Mouse (Mus musculus) layer of hippocampus, postnatal 10 days (tissue): Measurements from ENCODE around the gene Cramp1l. TPM values are rescaled to one million over a fixed set of nuclear protein-coding genes. Genes with fewer than 3 reads are reported as not detected.
A peak's percentile ranks its signal among the peaks of the same experiment; 100 is the strongest.

Experiments
- DNase-seq, 2 experiments: peaks; one replicate each; pipeline ENCODE4 v3.0.0; 2021; ENCODE audit warnings: low spot score in 2 of 2
- long read RNA-seq: library from polyadenylated mRNA; stranded (forward); transcript quantifications from one replicate; pipeline ENCODE4 v2.0.0, GENCODE M21; 2023
- total RNA-seq, 2 experiments: library from RNA; stranded (reverse); gene quantifications; 2 replicates each; pipeline ENCODE4 v1.2.3; 2021

The Cramp1l gene
- 10 to 100 TPM; 27.2 to 28.9 TPM for total RNA-seq
- long read RNA-seq, full-length matches to known transcripts: 1 of 2 reads
- long read RNA-seq, partial matches to known transcripts: 1 of 2 reads
- long read RNA-seq, other reads (novel, unspliced or antisense): 0 of 2 reads

DNA sequence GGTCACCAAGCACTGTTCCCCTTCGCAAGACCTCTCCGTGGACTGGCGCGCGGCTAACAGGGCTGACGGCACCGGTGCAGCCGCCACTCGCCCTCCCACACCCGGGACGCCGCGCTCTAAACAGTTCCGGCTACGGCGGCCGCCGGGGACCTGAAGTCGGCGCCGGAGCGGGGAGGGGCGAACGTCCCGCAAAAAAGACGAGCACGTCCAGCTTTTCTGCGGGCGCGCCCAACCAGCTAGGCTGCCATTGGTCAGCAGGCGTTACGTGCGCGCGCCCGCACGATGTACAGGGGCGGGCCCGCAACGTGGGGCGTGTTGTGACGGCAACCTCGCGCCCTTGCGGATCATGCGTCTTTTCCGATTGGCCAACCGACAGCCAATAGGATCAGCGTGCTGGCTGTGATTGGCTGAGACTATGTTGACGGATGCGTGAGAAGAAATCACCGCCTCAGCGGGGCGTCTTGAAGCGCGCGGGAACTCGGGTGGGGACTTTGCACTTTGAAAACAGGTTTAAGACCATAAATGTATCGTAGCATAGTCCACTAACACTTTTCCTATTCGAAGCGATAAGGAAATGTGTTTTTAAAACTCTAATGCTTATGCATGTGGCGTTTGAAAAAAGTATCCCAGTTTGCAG lies at the start of gene Cramp1l, which contains the start of gene Ift140:
Gene Cramp1l, minus strand, starts transcription at position 134 of the 637 bp plus-strand sequence.
Gene Ift140, plus strand, starts transcription at position 431 of the 637 bp plus-strand sequence.
- DNase-seq: peak; percentile 96 to 98

DNA sequence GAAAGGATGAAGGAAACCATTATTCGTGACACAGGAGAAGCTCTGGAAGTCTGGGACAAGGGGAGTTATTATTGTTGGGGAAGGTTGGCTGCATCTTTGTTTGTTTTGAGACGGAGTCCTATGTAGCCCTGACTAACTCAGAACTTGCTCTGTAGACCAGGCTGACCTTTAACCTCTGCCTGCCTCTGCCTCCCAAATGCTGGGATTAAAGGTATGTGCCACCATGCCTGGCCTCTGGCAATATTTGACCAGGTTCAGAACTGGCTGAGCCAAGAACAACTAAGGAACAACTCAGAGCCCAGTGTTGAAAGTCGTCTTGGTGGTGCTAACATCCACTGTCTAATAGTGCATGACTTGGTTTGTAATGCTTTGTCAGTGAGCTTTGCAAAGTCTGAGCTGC lies 49.6 kb upstream of the Cramp1l start:
- DNase-seq: no peak

DNA sequence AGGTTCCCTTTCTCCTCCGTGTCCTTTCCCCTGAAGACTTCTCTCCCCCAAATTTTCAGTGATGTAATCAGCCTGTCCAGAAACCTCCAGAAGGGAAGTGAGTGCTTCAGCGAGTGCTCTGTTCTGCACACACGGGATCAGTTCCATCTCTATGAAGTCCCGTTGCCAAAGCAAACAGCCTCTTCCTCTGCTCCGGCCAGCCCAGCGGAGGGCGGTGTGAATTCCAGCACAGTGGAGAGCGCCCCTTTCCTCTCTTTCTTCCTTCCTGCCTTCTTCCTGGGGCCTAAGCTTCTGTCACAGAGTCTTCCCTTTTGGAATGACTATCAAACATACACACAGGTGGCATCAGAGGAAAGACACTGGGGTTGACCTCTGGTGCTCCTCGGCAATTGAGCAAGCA lies 48.8 kb upstream of the Cramp1l start:
- no peak for DNase-seq

DNA sequence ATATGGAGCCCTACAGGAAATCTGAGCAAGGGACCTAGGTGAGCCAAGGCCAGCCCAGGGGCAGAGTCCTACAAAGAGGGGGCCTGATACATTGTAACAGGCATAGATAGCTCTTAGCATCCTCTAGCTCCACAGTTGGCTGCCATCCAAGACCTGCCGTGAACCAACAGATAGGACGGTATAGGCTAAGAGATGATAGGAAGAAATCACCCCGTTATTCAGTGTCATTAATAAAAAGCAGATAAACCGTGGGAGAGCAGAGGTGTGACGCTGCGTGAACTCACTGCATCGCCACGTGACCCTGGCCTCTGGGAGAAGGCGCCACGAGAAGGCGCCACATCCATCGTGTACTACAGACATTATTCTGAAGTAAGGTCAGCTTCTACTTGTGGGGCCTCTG lies 48.3 kb upstream of the Cramp1l start:
- DNase-seq: no peak

DNA sequence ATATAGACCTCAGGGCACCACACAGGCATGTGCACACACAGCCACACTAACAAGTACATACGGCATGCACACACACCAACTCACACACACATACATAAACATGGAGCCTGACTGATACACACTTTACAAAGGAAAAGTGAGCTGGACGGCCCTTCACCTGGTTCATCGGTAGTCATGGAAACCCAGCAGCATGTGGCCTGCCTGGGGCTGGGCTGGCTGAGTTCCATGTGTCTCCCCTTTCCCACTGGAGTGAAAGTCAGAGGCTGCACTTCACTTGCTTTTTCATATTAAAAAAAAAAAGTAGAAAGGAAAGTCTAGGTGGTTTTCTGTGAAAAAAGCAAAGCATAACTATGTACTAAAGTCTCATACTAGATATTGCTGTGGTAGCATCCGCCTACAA lies 47.7 kb upstream of the Cramp1l start:
- DNase-seq: no peak

DNA sequence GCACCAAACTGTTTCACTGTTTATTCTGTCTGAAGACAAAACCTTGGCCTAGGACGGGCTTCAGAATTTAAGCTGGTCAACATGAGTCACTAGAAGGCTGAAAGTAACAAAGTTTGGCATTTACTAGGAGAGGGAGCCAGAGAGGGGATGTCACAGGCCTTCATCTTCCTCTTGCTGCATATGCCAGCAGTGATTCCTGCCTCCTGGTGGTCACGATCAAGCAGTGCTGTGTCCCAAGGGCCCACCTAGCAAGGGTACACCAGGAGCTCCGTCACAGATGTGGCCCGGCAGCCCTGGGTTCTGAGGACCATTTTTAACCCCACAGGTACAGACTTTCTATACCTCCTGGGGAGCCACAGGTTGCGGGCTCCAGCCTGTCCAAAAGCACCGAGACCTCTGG lies 41.5 kb upstream of the Cramp1l start:
- DNase-seq: no peak

DNA sequence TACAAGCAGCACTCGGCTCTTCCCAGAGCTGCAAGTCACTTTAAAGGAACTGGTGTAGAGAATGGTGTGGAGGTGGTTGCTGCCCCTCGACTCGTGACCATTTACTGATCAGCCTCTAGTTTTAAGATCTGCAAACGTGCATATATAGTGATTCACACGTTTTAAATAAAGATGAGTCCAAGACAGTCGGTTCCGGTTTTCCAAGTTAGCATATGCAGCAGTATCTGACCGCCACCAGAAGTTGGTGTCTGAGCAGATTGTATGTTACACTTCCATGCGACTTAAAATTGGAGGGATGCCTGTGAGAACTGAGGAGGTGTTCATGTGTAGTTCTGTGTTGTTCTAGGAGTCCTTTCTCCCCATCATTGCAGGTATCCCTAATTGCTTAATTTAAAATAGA lies 37.7 kb upstream of the Cramp1l start:
- no peak for DNase-seq

DNA sequence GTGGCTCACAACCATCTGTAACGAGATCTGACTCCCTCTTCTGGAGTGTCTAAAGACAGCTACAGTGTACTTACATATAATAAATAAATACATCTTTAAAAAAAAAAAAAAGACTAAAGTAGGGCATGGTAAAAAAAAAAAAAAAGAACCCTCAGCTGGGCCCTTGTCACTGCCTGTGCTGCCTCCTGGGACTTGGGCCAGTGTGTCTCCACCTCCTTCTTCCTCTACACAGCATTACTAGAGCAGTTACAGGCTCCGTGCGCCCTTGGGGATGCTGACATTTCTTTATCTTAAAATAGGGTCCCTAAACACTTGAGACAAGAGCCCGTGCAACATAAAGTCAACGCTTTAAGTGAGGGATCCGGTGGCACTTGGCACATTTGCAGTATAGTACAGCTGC lies 31.6 kb upstream of the Cramp1l start:
- DNase-seq: no peak

DNA sequence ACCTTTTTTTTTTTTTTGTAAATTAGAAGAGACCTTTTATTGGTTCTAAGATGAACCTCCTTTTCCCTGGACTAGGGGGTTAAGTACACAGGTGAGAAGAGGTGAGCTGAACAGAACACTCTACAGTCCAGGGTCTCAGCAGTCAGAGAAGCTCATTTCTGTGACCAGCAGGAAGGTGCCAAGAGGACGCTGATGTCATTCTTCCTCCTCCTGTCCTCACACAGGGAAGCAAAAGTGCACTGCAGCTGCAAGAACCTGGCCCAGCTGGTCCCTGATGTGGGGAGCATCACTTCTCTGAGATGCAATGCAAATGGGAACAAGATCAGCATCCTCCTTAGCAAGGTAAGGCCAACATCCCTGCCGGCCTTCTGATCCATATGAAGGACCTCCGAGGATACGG lies 29.7 kb upstream of the Cramp1l start:
- DNase-seq: no peak

DNA sequence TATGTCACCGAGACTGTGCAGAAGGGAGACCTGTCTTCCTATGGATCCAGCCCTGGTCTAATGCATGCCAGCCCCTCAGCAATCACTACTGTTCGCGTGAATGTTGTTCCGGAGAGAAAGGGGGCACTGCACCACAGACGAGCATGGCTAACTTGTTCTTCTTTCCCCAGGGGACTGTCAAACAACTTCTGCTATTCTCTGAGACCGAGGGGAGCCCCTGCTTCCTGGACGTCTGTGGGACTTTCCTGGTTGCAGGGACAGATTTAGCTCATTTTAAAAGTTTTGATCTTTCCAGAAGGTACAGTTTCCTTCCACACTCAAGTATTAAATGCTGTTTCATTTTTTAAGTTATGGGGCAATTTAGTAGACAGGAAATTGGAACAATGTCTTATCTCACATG lies 29.3 kb upstream of the Cramp1l start:
- DNase-seq: no peak

DNA sequence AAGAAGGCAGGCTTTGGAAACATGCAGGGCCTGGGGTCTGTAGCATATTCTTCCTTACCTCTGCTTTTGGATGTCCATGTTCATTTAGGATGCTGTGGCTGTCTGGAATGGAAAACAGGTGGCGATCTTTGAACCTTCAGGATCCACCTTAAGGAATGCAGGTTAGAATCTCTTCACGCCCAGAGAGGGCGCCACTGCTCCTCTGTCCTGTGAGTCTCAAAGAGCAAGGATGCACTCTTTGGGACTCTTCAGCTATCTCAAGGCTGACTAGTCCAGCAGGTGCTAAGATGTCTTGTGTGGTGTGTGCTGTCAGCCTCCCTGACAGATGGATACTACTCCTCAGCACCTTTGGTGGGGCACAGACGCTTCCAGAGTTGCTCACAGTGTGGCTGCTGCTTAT lies 20.6 kb upstream of the Cramp1l start:
- DNase-seq: no peak

DNA sequence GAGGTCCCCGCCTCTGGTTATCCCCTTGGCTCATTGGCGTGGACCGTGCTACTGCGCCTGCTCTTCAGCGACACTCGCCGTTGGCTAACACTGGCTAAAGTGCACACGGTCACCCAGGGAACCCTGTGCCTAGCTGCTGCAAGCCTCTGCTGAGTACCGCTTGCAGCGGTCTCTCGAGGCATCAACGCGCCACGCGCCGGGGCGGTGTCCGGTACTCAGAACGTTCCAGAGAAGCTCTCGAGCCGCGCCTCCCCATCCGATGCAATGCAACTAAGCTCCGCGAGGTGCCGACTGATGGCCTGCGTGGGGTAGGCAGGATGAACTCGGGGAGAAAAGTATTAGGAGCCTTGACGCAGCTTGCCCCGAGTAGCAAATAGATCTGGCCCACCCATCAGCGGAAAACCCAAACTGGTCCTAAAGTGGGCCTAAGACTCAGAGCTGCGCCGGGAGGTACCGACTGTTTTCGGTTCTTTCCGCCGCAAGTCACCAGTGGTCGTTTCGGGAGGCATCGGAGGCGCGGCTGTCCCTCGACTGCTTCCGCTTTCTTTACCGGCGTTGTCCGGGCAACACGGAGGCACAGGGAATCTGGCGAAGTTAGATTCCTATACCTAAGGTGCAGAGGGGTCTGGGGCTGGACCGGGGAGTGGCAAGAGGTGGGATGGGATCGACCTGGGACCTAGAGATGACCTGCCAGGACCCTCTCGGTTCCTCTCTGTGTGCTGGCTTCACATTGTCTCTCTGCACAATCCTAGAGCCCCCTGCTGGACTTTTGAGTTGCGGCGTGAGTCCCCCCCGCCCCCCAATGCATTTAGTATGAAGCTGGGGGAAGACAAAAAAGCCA lies 924 bp upstream of the Cramp1l start:
- peak; percentile 75 to 78 for DNase-seq

DNA sequence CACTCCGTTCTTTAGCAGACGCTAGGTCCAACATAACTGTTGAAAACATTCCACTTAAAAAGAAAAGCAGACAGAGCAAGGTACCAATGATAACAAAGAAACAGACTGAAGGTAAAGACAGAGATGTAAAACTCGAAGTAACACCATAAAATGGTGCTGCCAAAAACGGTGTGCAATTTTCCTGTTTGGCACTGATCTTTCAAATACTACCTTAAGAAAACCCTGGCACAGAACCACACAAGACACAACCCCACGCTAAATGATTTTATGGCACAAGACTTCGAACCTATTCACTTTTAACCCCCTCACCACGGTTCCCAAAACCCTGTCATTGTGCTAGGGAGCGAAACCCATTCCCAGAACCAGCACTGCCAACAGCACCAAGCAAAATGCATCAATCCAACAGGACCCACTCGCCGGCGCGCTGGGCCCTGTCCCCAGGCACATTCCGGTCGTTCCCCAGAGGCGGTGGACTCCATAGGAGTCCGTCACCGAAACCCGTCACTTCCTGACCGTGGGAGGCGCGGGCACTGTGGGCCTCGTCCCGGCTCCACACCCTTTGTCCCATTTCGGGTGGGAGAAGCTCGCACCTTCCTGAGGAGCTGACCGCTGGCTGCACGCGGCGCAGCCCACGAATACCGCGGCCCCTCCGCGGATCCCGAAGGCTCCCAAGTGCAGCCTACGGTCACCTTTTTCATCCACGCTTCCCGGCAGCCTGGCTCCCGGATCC lies 582 bp downstream of the Cramp1l start:
- DNase-seq: peak; percentile 43 to 56

DNA sequence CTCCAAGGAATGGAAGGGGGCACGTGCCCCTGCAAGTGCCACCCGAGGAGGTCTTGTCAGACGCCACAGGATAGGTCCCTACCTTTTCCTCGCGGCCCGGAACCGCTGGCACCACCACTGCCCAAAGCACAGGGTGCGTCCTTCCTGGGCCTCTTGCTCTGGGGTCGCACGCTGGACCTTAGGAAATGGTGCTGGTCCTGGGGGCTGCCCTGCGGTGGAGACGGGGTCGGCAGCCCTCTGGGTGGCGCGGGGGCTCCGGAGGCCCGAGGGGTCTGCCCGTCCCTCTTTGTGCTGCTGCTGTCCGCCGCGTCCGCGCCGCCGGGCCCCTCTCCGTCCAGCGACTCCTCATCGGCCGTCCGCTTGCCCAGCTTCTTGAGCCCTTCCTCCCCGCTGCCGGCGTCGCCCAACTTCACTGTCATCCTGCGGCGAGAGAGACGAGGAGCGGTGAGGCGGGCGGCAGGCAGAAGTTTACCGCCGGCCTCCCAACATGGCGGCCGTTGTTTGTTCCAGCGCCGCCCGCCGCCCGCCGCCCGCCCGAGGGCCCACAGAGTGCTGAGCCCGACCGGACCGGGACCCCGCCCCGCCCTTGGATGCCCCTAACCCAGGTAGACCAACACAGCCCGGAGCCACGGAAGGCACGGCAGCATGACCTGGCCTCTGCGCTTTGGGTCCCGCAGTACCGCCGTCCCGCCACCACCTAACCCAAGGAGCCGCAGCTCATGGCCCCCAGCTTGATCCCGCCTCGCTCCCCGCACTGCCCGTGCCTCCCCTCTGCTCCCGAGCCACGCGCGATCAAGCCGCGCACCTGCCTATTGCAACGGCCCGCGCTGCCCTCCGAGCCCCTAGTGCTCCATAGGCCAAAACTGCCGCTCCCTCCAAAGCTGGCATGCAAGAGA lies 1.7 kb downstream of the Cramp1l start:
- DNase-seq: peak; percentile 19 to 27

DNA sequence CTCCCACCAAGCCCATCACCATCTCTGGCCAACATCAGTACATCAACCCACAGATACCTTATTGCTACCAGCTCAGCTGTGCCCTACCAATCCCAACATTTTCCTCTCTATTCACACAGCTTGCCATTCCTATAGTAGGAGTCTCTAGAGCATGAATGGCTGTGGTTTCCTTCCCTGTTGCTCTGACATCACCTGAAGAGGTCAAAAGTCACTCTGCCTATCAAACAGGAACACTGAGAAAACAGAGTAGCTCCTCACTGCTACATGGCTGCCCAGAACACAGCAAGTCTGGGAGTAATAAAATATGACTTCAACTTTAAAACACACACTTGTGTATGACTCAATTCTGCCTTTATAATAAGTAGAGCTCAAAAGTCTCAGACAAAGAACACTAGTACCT lies 8.1 kb downstream of the Cramp1l start:
- no peak for DNase-seq

DNA sequence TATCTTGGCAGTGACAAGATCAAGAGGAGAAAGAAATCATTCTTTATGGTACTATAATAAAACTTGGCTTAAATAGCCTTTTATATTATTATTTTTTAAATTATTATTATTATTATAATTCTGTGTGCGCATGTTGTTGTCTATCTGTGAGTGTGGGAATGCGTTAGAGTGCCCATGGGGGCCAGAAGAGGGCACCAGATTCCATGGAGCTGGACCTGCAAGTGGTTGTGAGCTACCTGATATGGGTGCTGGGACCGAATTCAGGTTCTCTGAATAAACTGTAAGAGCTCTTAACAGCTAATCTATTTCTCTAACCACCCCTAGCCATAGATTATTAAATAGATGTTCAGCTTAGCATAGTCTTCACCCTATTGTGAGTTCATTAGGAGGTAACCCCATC lies 10.5 kb downstream of the Cramp1l start:
- no peak for DNase-seq

DNA sequence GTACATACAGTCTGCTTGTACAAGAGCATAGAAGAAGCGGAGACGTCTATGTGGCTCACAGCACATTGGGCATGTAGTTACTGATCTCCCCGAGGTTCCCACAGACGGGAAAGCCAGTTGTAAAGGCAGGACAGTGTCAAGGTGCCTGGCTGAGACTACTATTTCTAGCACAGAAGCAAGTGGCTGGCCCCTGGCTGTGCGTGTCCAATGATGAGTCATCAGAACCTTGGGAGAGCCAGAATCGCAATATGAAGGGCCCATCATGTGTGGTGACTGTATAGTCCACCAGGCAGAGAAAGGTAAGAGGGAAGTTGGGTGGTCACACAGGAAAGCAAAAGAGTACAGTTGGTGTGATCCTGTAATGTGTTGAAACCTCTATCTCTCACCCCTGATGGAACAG lies 20.9 kb downstream of the Cramp1l start:
- DNase-seq: no peak

DNA sequence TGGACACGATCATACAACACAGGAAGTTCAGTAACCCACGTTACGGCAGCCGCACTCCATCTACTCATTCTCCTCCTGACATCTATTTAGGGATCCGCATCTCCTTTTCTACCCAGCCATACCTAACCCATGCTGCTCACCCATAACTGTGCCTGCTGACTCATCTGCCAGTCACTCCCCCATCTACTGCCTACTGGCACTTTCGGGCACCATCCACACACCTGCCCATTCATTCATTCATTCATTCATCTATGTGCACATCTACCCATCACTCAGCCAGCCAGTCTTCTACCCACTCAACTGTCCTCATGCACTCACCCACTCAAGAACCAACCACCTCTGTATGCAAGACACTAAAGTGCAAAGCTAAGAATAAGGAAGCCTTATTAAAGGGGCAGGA lies 28.4 kb downstream of the Cramp1l start:
- DNase-seq: no peak

DNA sequence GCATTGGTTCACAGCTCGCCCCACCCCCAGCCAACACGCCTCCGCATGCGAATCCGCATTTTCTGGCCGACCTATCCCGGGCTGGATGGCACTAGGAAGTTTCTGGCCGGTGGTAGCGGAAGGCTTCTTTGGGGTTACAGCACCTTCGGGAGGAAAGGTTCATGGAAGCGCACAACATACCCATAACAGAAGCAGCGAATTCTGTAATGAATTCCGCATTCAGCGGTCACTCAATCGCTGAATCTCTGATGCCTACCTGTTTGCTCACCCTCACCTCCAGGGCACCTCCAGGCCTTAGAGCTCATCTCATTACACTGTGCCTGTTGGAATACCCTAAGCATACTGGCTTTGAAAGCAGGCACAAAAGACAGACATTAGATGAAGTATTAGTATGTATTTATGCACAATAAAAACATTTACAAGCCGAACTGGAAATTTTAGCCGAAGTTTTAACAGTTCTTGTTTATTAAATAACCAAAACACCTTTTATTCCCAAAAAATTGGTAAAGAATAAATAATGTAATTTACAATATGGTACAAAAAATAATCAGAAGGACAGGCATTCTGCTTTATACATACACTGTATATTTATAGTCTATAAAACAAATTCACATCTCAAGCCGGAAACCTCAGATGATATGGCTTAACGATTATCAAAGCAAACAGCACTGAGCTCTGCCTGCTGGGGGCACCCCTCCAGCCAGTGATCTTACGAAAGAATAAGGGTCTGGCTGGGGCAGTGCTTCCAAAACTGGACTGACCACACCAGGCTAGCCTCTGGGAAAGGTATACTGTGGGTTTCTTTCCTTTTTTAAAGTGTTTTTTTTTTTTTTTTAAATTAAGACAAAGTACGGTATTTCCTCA lies 54.5 kb downstream of the Cramp1l start:
- DNase-seq: no peak
